Mouse (Mus musculus): ENCODE results near the gene Col2a1. TPM values are rescaled to one million over a fixed set of nuclear protein-coding genes. Genes with fewer than 3 reads are reported as not detected.

Gene Col2a1
- polyA plus RNA-seq, 1 experiment from 2014 or later, result 122 TPM

GRCm38 (mm10) chr15:97973248-97974005 lies 31.1 kb downstream of the Col2a1 start:
- Histone ChIP-seq H3K27ac (no peak overlapping the region), H3K9ac (no peak overlapping the region), H3K4me2 (no peak overlapping the region), H3K4me3 (replicated peaks) (no peak overlapping the region), H3K9me3 (no peaks in the 10 kb centered on the region), H3K4me1 (peaks cover 11% of the 10 kb centered on the region; the same call in 1 of the 2 replicates), H3K36me3 (replicated peaks) (peaks cover 34% of the 10 kb centered on the region), H3K27me3 (no peaks in the 10 kb centered on the region)
- WGBS, result 19% methylated on average over 11 of the region's 11 CpGs
- ATAC-seq (ENCODE audit: low FRiP score), result no peak

GRCm38 (mm10) chr15:97972580-97972979 lies 31.9 kb downstream of the Col2a1 start:
- no peaks in the 10 kb centered on the region for H3K9me3 ChIP-seq
- H3K4me2 ChIP-seq, result no peak overlapping the region
- peaks cover 26% of the 10 kb centered on the region for H3K36me3 ChIP-seq (replicated peaks)
- ATAC-seq (ENCODE audit: low FRiP score), result no peak
- no peak overlapping the region for H3K9ac ChIP-seq
- H3K4me1 ChIP-seq, result peaks cover 11% of the 10 kb centered on the region; the same call in 1 of the 2 replicates
- WGBS, result 90% methylated on average over 6 of the region's 6 CpGs
- no peak overlapping the region for H3K27ac ChIP-seq
- no peaks in the 10 kb centered on the region for H3K27me3 ChIP-seq
- H3K4me3 ChIP-seq (replicated peaks), result no peak overlapping the region

GRCm38 (mm10) chr15:97970299-97970698 lies 34.2 kb downstream of the Col2a1 start:
- ATAC-seq (ENCODE audit: low FRiP score), result no peak
- Histone ChIP-seq H3K9me3 (no peaks in the 10 kb centered on the region), H3K4me2 (no peak overlapping the region), H3K4me3 (replicated peaks) (no peak overlapping the region), H3K4me1 (peaks cover 17% of the 10 kb centered on the region), H3K27me3 (peaks cover 8% of the 10 kb centered on the region), H3K9ac (no peak overlapping the region), H3K36me3 (replicated peaks) (peaks cover 4% of the 10 kb centered on the region; the same call in 1 of the 2 replicates), H3K27ac (no peak overlapping the region)
- WGBS, result 46% methylated on average over 6 of the region's 6 CpGs

GRCm38 (mm10) chr15:97965311-97966045 lies 39.0 kb downstream of the Col2a1 start:
- no peak for ATAC-seq (ENCODE audit: low FRiP score)
- Histone ChIP-seq H3K27me3 (peaks cover 10% of the 10 kb centered on the region), H3K4me2 (peak overlapping the region; percentile 78), H3K9ac (peak overlapping the region; percentile 68; the same call in 1 of the 2 replicates), H3K9me3 (no peaks in the 10 kb centered on the region), H3K27ac (no peak overlapping the region), H3K4me3 (replicated peaks) (no peak overlapping the region), H3K36me3 (replicated peaks) (no peaks in the 10 kb centered on the region), H3K4me1 (peaks cover 26% of the 10 kb centered on the region)
- WGBS, result 57% methylated on average over 17 of the region's 17 CpGs

- Histone ChIP-seq H3K27me3 (peaks cover 10% of the 10 kb centered on the region), H3K27ac (peak overlapping the region; percentile 89), H3K4me1 (peaks cover 21% of the 10 kb centered on the region), H3K36me3 (replicated peaks) (no peaks in the 10 kb centered on the region), H3K4me2 (peak overlapping the region; percentile 78), H3K9ac (peak overlapping the region; percentile 68), H3K4me3 (replicated peaks) (peak overlapping the region; percentile 58), H3K9me3 (no peaks in the 10 kb centered on the region)
- ATAC-seq (ENCODE audit: low FRiP score), result no peak; the same call in 1 of the 2 replicates
- 13% methylated on average over 7 of the region's 7 CpGs for WGBS
These were observed 39.7 kb downstream of the Col2a1 start for GRCm38 (mm10) chr15:97964836-97965187.

GRCm38 (mm10) chr15:97963989-97964835 lies 40.3 kb downstream of the Col2a1 start, which contains the start of gene Tmem106c:
TSS of gene Tmem106c (plus strand) at chr15:97964200.
- Histone ChIP-seq H3K4me3 (replicated peaks) (peak within 1 kb of the TSS; percentile 58), H3K9me3 (no peaks in the 10 kb centered on the region), H3K36me3 (replicated peaks) (no peaks in the 10 kb centered on the region), H3K27me3 (peaks cover 10% of the 10 kb centered on the region), H3K9ac (peak within 1 kb of the TSS; percentile 68), H3K27ac (peak within 1 kb of the TSS; percentile 89), H3K4me2 (peak within 1 kb of the TSS; percentile 78), H3K4me1 (peaks cover 21% of the 10 kb centered on the region)
- peak; percentile 95 for ATAC-seq (ENCODE audit: low FRiP score)
- WGBS, result under 1% methylated on average over 67 of the region's 67 CpGs

GRCm38 (mm10) chr15:97963329-97963988 lies 41.0 kb downstream of the Col2a1 start:
- ATAC-seq (ENCODE audit: low FRiP score), result peak; percentile 18; the same call in 1 of the 2 replicates
- Histone ChIP-seq H3K27me3 (peaks cover 10% of the 10 kb centered on the region), H3K4me1 (peaks cover 21% of the 10 kb centered on the region), H3K36me3 (replicated peaks) (no peaks in the 10 kb centered on the region), H3K4me3 (replicated peaks) (peak overlapping the region; percentile 58), H3K4me2 (peak overlapping the region; percentile 78), H3K27ac (peak overlapping the region; percentile 89), H3K9me3 (no peaks in the 10 kb centered on the region), H3K9ac (peak overlapping the region; percentile 68)
- WGBS, result 12% methylated on average over 13 of the region's 13 CpGs

- no peak overlapping the region for H3K4me2 ChIP-seq
- H3K27me3 ChIP-seq, result peaks cover 7% of the 10 kb centered on the region
- no peaks in the 10 kb centered on the region for H3K9me3 ChIP-seq
- no peak overlapping the region for H3K9ac ChIP-seq
- peaks cover 19% of the 10 kb centered on the region for H3K4me1 ChIP-seq
- 71% methylated on average over 11 of the region's 11 CpGs for WGBS
- no peak overlapping the region for H3K27ac ChIP-seq
- ATAC-seq (ENCODE audit: low FRiP score), result no peak
- no peak overlapping the region for H3K4me3 ChIP-seq (replicated peaks)
- no peaks in the 10 kb centered on the region for H3K36me3 ChIP-seq (replicated peaks)
These were observed 48.1 kb downstream of the Col2a1 start for GRCm38 (mm10) chr15:97956416-97956815.

- Histone ChIP-seq H3K27me3 (peaks cover 7% of the 10 kb centered on the region), H3K4me3 (replicated peaks) (no peak overlapping the region), H3K9ac (no peak overlapping the region), H3K27ac (no peak overlapping the region), H3K9me3 (no peaks in the 10 kb centered on the region), H3K36me3 (replicated peaks) (no peaks in the 10 kb centered on the region), H3K4me1 (peaks cover 19% of the 10 kb centered on the region), H3K4me2 (no peak overlapping the region)
- WGBS, result 21% methylated on average over 4 of the region's 4 CpGs
- ATAC-seq (ENCODE audit: low FRiP score), result no peak
These were observed 48.8 kb downstream of the Col2a1 start for GRCm38 (mm10) chr15:97955742-97956141.

- H3K4me2 ChIP-seq, result no peak overlapping the region
- H3K9me3 ChIP-seq, result no peaks in the 10 kb centered on the region
- H3K9ac ChIP-seq, result no peak overlapping the region
- 56% methylated on average over 1 of the region's 1 CpGs for WGBS
- no peak overlapping the region for H3K27ac ChIP-seq
- ATAC-seq (ENCODE audit: low FRiP score), result no peak
- peaks cover 7% of the 10 kb centered on the region for H3K27me3 ChIP-seq
- H3K4me1 ChIP-seq, result peaks cover 19% of the 10 kb centered on the region
- no peaks in the 10 kb centered on the region for H3K36me3 ChIP-seq (replicated peaks)
- no peak overlapping the region for H3K4me3 ChIP-seq (replicated peaks)
These were observed 49.2 kb downstream of the Col2a1 start for GRCm38 (mm10) chr15:97955286-97955685.

- H3K4me1 ChIP-seq, result peaks cover 19% of the 10 kb centered on the region
- H3K27me3 ChIP-seq, result peaks cover 7% of the 10 kb centered on the region
- H3K4me3 ChIP-seq (replicated peaks), result no peak overlapping the region
- H3K9ac ChIP-seq, result no peak overlapping the region
- no peaks in the 10 kb centered on the region for H3K36me3 ChIP-seq (replicated peaks)
- no peaks in the 10 kb centered on the region for H3K9me3 ChIP-seq
- no peak overlapping the region for H3K27ac ChIP-seq
- ATAC-seq (ENCODE audit: low FRiP score), result no peak
- 81% methylated on average over 8 of the region's 8 CpGs for WGBS
- no peak overlapping the region for H3K4me2 ChIP-seq
These were observed 49.8 kb downstream of the Col2a1 start for GRCm38 (mm10) chr15:97954671-97955070.
